Mouse (Mus musculus) MEL (cell line): ENCODE results near the gene Ncapd3.

Source experiments
- CHD2 ChIP-seq: IDR thresholded peaks from 2 replicates; pipeline ENCODE4 v1.6.1; 2011; ENCODE audit warnings: low read length, improper control_type of control experiment
- CTCF ChIP-seq, 3 experiments: IDR thresholded peaks in 2 of 3; conservative IDR thresholded peaks in 1 of 3; 2 replicates each; pipeline ENCODE4 v1.5.1; 2011 to 2012; ENCODE audit warnings: low read length in 3 of 3, low read depth in 2 of 3, mild to moderate bottlenecking in 2 of 3, improper control_type of control experiment in 1 of 3, inconsistent platforms in 1 of 3, mixed read lengths in 1 of 3, moderate library complexity in 1 of 3; ENCODE audit not compliant: control insufficient read depth in 1 of 3, insufficient read depth in 1 of 3, poor library complexity in 1 of 3, severe bottlenecking in 1 of 3
- E2F4 ChIP-seq: IDR thresholded peaks from 2 replicates; pipeline ENCODE4 v1.6.1; 2011; ENCODE audit warnings: low read depth, low read length, improper control_type of control experiment, borderline replicate concordance
- MAFK ChIP-seq: IDR thresholded peaks from 2 replicates; pipeline ENCODE4 v1.6.1; 2011; ENCODE audit warnings: low read depth, mild to moderate bottlenecking, low read length, improper control_type of control experiment, borderline replicate concordance
- MAZ ChIP-seq: IDR thresholded peaks from 2 replicates; pipeline ENCODE4 v1.6.1; 2012; ENCODE audit warnings: low read depth, mild to moderate bottlenecking, inconsistent platforms, low read length, improper control_type of control experiment
- POLR2A ChIP-seq, 2 experiments: IDR thresholded peaks; 2 replicates each; pipeline ENCODE4 v1.6.1; 2011 to 2012; ENCODE audit warnings: low read length in 2 of 2, mild to moderate bottlenecking in 2 of 2, control low read depth in 1 of 2, improper control_type of control experiment in 1 of 2, low read depth in 1 of 2, moderate library complexity in 1 of 2; ENCODE audit not compliant: control insufficient read depth in 1 of 2, insufficient read depth in 1 of 2, poor library complexity in 1 of 2
- POLR2AphosphoS2 ChIP-seq: IDR thresholded peaks from 2 replicates; pipeline ENCODE4 v1.6.1; 2011; ENCODE audit warnings: low read length, improper control_type of control experiment
- RCOR1 ChIP-seq: IDR thresholded peaks from 2 replicates; pipeline ENCODE4 v1.6.1; 2012; ENCODE audit warnings: low read depth, mild to moderate bottlenecking, inconsistent platforms, low read length, improper control_type of control experiment
- USF1 ChIP-seq: IDR thresholded peaks from 2 replicates; pipeline ENCODE4 v1.6.1; 2014; ENCODE audit warnings: low read depth, mild to moderate bottlenecking, inconsistent platforms, low read length, improper control_type of control experiment, moderate library complexity
- ZC3H11A ChIP-seq: IDR thresholded peaks from 2 replicates; pipeline ENCODE4 v1.6.1; 2012; ENCODE audit warnings: low read depth, mild to moderate bottlenecking, inconsistent platforms, low read length, improper control_type of control experiment

DNA sequence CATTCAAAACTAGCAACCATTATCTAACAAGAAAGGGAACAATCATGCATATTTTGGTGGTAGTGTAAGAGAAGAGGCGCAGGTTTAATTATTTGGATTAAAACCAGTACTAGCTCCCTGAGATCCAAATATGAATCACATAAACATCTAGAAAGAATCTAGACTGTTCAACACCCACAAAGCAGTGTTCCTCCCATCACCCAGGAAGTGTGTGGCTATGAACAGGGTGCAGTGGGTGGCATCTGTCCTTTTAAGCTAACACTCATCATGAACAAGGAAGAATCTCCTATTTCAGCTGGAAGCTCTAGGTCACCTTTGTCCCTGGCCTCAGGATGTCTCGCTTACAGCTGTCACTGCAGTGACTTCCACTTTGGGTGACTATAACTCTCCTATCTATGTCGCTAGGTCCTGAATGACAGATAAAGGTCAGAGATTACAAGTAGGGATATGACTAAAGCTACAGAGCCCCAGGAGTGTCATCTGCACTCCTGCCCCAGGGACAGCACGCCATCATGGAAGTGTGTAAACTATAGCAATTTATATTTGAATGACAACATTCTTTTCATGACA lies 114.4 kb downstream of the Ncapd3 start:
- TF ChIP-seq POLR2A (IDR thresholded peaks at IDR 0.05; ENCODE audit: control insufficient read depth in 1 of 2, insufficient read depth in 1 of 2, low read depth in 1 of 2, low read length in 2 of 2, poor library complexity in 1 of 2) (no peak), USF1 (no peak), POLR2AphosphoS2 (no peak), RCOR1 (no peak), MAZ (no peak), MAFK (no peak), CTCF (IDR thresholded peaks at IDR 0.05 in 2 of 3, conservative IDR thresholded peaks at IDR 0.05 in 1 of 3; ENCODE audit: control insufficient read depth in 1 of 3, insufficient read depth in 1 of 3, low read depth in 2 of 3, low read length in 3 of 3, poor library complexity in 1 of 3, severe bottlenecking in 1 of 3) (no peak), ZC3H11A (no peak), E2F4 (no peak), CHD2 (no peak)
